Mouse (Mus musculus): ENCODE data around the gene Gabrb2.

The Gabrb2 gene

DNA sequence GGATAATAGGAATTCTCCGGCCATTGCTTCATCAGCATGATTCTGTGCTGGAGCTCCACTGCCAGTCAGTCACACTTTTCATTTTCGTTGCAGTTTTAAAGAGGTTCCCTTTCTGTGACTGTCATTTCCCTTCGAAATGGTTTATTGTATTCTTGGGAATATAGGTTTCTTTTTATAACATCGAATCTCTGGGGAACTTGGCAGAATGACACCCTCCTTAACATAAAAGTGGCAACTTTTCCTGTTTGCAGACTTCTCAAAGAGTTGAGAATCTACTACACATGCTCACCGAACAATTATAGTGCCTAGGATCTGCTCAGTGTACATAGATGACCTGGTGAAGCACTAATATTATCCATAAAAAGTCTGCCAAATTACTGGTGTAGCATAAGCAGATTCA, 146.5 kb downstream of the Gabrb2 start:
- Histone ChIP-seq H3K4me1 (replicated peaks; ENCODE audit: low read depth, low read length) (no peaks in the 10 kb centered on the region), H3K4me3 (replicated peaks; ENCODE audit: low read length) (no peak overlapping the region), H3K27me3 (ENCODE audit: insufficient read depth, low read length) (no peaks in the 10 kb centered on the region), H3K36me3 (ENCODE audit: insufficient read depth, low read length) (no peaks in the 10 kb centered on the region), H3K9me3 (ENCODE audit: low read length) (no peaks in the 10 kb centered on the region)
- TF ChIP-seq CTCF (conservative IDR thresholded peaks at IDR 0.05; ENCODE audit: low read length) (no peak), POU5F1 (IDR thresholded peaks at IDR 0.05; ENCODE audit: borderline replicate concordance, low read length) (no peak)

GRCm38 (mm10) chr11:42571467-42571866, 151.9 kb downstream of the Gabrb2 start:
- no peak overlapping the region for H3K4me3 ChIP-seq (replicated peaks; ENCODE audit: low read length)
- no peaks in the 10 kb centered on the region for H3K9me3 ChIP-seq (ENCODE audit: low read length)
- TF ChIP-seq NANOG (IDR thresholded peaks at IDR 0.05; ENCODE audit: borderline replicate concordance, low read length) (no peak), POU5F1 (IDR thresholded peaks at IDR 0.05; ENCODE audit: borderline replicate concordance, low read length) (no peak), CTCF (conservative IDR thresholded peaks at IDR 0.05; ENCODE audit: low read length) (no peak)
- no peaks in the 10 kb centered on the region for H3K27me3 ChIP-seq (ENCODE audit: insufficient read depth, low read length)
- no peaks in the 10 kb centered on the region for H3K4me1 ChIP-seq (replicated peaks; ENCODE audit: low read depth, low read length)
- H3K36me3 ChIP-seq (ENCODE audit: insufficient read depth, low read length), result no peaks in the 10 kb centered on the region

DNA sequence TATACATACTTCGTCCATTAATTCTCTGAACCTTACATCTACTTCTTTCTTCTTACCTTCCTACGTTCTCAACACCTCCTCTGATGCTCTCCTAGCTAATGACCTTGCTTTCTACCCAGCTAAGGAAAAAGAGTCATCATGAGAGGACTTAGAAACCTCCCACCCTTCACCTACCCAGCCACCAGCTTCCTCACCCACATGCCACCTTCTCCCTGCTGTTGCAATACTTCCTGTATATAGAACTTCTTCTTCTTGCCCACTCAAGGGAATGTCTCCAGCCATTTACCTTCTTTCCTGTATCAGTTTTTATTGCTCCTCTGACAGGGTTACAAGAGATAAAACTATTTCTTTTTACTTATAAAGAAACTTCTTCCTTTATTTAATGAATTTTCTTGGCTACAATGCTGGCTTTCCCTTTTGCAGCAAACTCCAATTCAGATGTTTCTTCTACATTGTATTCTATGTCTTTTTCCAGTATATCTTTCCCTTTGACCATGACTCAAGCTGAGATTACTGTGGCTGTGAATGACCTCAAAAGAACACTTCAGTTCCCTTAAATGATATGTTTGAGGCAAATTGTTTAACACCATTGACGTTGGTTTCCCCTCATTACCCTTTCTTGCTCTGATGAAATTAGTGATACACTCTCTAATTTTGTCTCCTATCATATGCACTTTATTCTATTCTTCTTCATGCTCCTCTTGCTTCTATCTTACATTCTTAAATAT, 155.8 kb downstream of the Gabrb2 start:
- H3K4me3 ChIP-seq (replicated peaks; ENCODE audit: low read length), result no peak overlapping the region
- TF ChIP-seq POU5F1 (IDR thresholded peaks at IDR 0.05; ENCODE audit: borderline replicate concordance, low read length), result no peak
- no peak for TF ChIP-seq CTCF (conservative IDR thresholded peaks at IDR 0.05; ENCODE audit: low read length)
- no peak for TF ChIP-seq NANOG (IDR thresholded peaks at IDR 0.05; ENCODE audit: borderline replicate concordance, low read length)
- H3K4me1 ChIP-seq (replicated peaks; ENCODE audit: low read depth, low read length), result no peaks in the 10 kb centered on the region
- no peaks in the 10 kb centered on the region for H3K27me3 ChIP-seq (ENCODE audit: insufficient read depth, low read length)
- no peaks in the 10 kb centered on the region for H3K36me3 ChIP-seq (ENCODE audit: insufficient read depth, low read length)
- no peaks in the 10 kb centered on the region for H3K9me3 ChIP-seq (ENCODE audit: low read length)

DNA sequence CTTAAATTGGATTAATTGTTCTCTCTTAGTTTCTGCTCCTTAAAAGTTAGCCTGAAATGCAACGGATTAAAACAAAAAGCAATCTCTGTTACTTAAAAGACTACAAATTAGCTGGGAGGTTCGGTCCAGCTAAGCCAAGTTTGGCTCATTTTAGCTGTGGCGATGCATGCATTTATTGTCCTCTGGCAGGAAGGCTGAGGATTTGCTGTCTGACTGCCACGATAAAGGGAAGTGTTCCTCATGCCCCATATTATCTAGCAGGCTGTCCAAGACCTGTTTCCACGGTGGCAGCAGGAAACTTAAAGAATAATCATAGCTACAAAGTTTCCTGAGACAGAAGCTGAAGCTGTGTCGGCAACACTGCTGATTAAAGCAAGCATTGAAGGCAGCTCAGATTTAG, 160.2 kb downstream of the Gabrb2 start:
- no peaks in the 10 kb centered on the region for H3K9me3 ChIP-seq (ENCODE audit: low read length)
- H3K4me1 ChIP-seq (replicated peaks; ENCODE audit: low read depth, low read length), result no peaks in the 10 kb centered on the region
- H3K27me3 ChIP-seq (ENCODE audit: insufficient read depth, low read length), result no peaks in the 10 kb centered on the region
- no peaks in the 10 kb centered on the region for H3K36me3 ChIP-seq (ENCODE audit: insufficient read depth, low read length)
- no peak overlapping the region for H3K4me3 ChIP-seq (replicated peaks; ENCODE audit: low read length)
- TF ChIP-seq POU5F1 (IDR thresholded peaks at IDR 0.05; ENCODE audit: borderline replicate concordance, low read length), result no peak
- TF ChIP-seq CTCF (conservative IDR thresholded peaks at IDR 0.05; ENCODE audit: low read length), result no peak
- TF ChIP-seq NANOG (IDR thresholded peaks at IDR 0.05; ENCODE audit: borderline replicate concordance, low read length), result no peak

DNA sequence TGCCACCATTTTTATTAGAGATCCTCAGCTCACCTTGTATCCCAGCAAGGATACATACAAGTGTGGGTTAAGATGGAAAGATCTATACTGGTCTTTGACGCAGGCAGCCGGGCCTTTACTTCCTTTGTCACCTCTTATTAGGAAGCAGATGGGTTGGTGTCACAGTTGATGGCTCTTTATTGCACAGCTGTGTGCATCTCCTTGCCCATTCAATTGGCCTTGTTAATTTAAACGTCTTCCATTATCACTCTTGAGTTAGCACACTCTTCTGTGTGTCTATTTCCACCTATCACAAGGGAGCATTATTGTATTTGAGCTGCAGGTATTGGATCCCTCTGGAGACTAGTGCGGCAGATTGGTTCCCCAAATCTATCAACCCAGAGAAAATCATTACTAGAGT, 161.6 kb downstream of the Gabrb2 start:
- H3K4me1 ChIP-seq (replicated peaks; ENCODE audit: low read depth, low read length), result no peaks in the 10 kb centered on the region
- no peak overlapping the region for H3K4me3 ChIP-seq (replicated peaks; ENCODE audit: low read length)
- no peaks in the 10 kb centered on the region for H3K36me3 ChIP-seq (ENCODE audit: insufficient read depth, low read length)
- TF ChIP-seq NANOG (IDR thresholded peaks at IDR 0.05; ENCODE audit: borderline replicate concordance, low read length), result no peak
- no peak for TF ChIP-seq POU5F1 (IDR thresholded peaks at IDR 0.05; ENCODE audit: borderline replicate concordance, low read length)
- no peak for TF ChIP-seq CTCF (conservative IDR thresholded peaks at IDR 0.05; ENCODE audit: low read length)
- no peaks in the 10 kb centered on the region for H3K9me3 ChIP-seq (ENCODE audit: low read length)
- no peaks in the 10 kb centered on the region for H3K27me3 ChIP-seq (ENCODE audit: insufficient read depth, low read length)

DNA sequence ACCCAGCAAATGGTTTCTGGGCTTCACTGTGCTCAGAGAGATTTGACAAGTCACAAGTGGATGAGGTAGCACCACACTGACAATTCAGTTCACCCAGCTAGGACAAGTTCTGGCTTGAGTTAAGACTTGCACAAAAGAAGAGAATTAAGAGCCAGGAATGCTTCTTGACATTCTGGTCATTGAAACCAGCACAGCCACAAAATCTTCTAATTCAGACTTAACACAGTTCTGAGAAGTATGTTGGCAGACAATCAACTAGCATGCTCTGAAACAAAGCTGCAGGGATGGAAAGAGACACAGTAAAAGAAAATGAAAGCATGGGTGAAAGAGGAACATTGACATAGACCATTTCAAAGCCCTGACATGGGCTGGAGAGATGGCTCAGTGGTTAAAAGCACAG, 162.2 kb downstream of the Gabrb2 start:
- H3K9me3 ChIP-seq (ENCODE audit: low read length), result no peaks in the 10 kb centered on the region
- H3K36me3 ChIP-seq (ENCODE audit: insufficient read depth, low read length), result no peaks in the 10 kb centered on the region
- H3K4me1 ChIP-seq (replicated peaks; ENCODE audit: low read depth, low read length), result no peaks in the 10 kb centered on the region
- H3K4me3 ChIP-seq (replicated peaks; ENCODE audit: low read length), result no peak overlapping the region
- H3K27me3 ChIP-seq (ENCODE audit: insufficient read depth, low read length), result no peaks in the 10 kb centered on the region
- no peak for TF ChIP-seq POU5F1 (IDR thresholded peaks at IDR 0.05; ENCODE audit: borderline replicate concordance, low read length)

GRCm38 (mm10) chr11:42592418-42592817, 172.9 kb downstream of the Gabrb2 start:
- Histone ChIP-seq H3K9me3 (ENCODE audit: low read length) (no peaks in the 10 kb centered on the region), H3K4me3 (replicated peaks; ENCODE audit: low read length) (no peak overlapping the region), H3K36me3 (ENCODE audit: insufficient read depth, low read length) (no peaks in the 10 kb centered on the region), H3K4me1 (replicated peaks; ENCODE audit: low read depth, low read length) (no peaks in the 10 kb centered on the region), H3K27me3 (ENCODE audit: insufficient read depth, low read length) (no peaks in the 10 kb centered on the region)
- TF ChIP-seq POU5F1 (IDR thresholded peaks at IDR 0.05; ENCODE audit: borderline replicate concordance, low read length), result no peak
- no peak for TF ChIP-seq CTCF (conservative IDR thresholded peaks at IDR 0.05; ENCODE audit: low read length)
- TF ChIP-seq NANOG (IDR thresholded peaks at IDR 0.05; ENCODE audit: borderline replicate concordance, low read length), result no peak

GRCm38 (mm10) chr11:42606225-42606624, 186.7 kb downstream of the Gabrb2 start:
- no peak for TF ChIP-seq NANOG (IDR thresholded peaks at IDR 0.05; ENCODE audit: borderline replicate concordance, low read length)
- no peak for TF ChIP-seq CTCF (conservative IDR thresholded peaks at IDR 0.05; ENCODE audit: low read length)
- no peak for TF ChIP-seq POU5F1 (IDR thresholded peaks at IDR 0.05; ENCODE audit: borderline replicate concordance, low read length)
- H3K27me3 ChIP-seq (ENCODE audit: insufficient read depth, low read length), result no peaks in the 10 kb centered on the region
- no peaks in the 10 kb centered on the region for H3K9me3 ChIP-seq (ENCODE audit: low read length)
- H3K4me3 ChIP-seq (replicated peaks; ENCODE audit: low read length), result no peak overlapping the region
- H3K4me1 ChIP-seq (replicated peaks; ENCODE audit: low read depth, low read length), result no peaks in the 10 kb centered on the region
- no peaks in the 10 kb centered on the region for H3K36me3 ChIP-seq (ENCODE audit: insufficient read depth, low read length)

DNA sequence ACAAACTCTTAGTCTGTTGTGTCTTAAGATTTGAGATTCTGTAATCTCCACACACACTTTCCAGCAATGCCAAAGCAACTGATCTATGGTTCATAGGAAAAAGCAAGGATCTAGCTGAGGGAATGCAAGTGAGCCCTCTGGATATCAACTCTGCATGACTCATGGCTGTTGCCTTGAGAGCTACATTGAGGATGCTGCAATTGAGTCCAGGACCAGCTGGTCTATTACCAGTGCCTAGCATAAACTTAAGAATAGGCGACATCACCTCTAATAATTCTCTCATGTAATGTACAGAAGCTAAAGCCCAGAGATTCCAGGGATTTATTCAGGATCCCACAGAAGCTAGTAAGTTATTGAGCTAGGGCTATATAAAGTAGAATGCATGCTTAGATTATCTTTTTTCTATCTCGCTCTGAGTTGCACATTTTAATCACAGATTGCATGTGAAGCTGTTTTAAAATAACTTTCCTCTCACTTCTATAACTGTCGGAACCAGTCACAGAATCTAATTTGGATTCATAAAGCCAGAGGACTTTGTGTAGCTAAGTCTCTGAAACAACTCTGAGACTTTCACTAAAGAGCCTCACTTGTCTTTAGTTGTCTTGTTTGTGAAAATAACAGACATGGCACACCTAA, 189.7 kb downstream of the Gabrb2 start:
- Histone ChIP-seq H3K36me3 (ENCODE audit: insufficient read depth, low read length) (no peaks in the 10 kb centered on the region), H3K27me3 (ENCODE audit: insufficient read depth, low read length) (no peaks in the 10 kb centered on the region), H3K4me3 (replicated peaks; ENCODE audit: low read length) (no peak overlapping the region), H3K9me3 (ENCODE audit: low read length) (no peaks in the 10 kb centered on the region), H3K4me1 (replicated peaks; ENCODE audit: low read depth, low read length) (no peaks in the 10 kb centered on the region)
- TF ChIP-seq CTCF (conservative IDR thresholded peaks at IDR 0.05; ENCODE audit: low read length) (no peak), NANOG (IDR thresholded peaks at IDR 0.05; ENCODE audit: borderline replicate concordance, low read length) (no peak), POU5F1 (IDR thresholded peaks at IDR 0.05; ENCODE audit: borderline replicate concordance, low read length) (no peak)
